Mouse (Mus musculus) heart, adult 2 months (tissue): Measurements from ENCODE around the gene Hoxc8.

Source experiments
- CTCF ChIP-seq: fragments of 200-600 bp; IDR thresholded peaks from 2 replicates; pipeline ENCODE4 v1.8.1; 2022; ENCODE audit warnings: antibody characterized with exemption, mild to moderate bottlenecking, moderate library complexity
- EP300 ChIP-seq: fragments of 200-500 bp; IDR thresholded peaks from 2 replicates; pipeline ENCODE4 v1.6.1; 2011; ENCODE audit warnings: low read depth, low read length, control low read depth; ENCODE audit not compliant: insufficient read depth

GRCm38 (mm10) chr15:102950877-102951276 is 39.5 kb upstream of the Hoxc8 start:
- no peak for TF ChIP-seq CTCF
- TF ChIP-seq EP300, result no peak
